Mouse (Mus musculus): ENCODE data around the gene Lrr1.
"Not testable (repeated sequence)": the region's sequence is repeated elsewhere in the genome, so short reads cannot be mapped to it uniquely, and the experiment has no call there.

DNA sequence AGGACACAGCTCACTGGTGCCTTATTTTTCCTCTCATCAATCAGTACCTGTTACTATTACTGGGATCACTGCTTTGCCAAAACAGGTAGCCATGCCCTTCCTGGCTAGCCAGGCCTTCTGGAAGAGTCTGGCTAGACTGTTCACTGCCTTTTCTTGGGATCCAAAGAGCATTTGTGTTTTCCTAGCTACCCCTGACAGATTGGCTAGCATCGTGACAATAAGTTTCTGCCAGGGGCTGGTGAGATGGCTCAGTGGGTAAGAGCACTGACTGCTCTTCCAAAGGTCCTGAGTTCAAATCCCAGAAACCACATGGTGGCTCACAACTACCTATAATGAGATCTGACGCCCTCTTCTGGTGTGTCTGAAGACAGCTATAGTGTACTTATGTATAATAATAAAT is 7.9 kb upstream of the Lrr1 start:
- TF ChIP-seq CTCF (IDR thresholded peaks at IDR 0.05 in 2 of 3, conservative IDR thresholded peaks at IDR 0.05 in 1 of 3; ENCODE audit: control insufficient read depth in 1 of 3, insufficient read depth in 1 of 3, low read depth in 2 of 3, low read length in 3 of 3, poor library complexity in 1 of 3, severe bottlenecking in 1 of 3); GABPA (IDR thresholded peaks at IDR 0.05; ENCODE audit: low read depth, low read length): not testable (repeated sequence)
- TF ChIP-seq TBP (IDR thresholded peaks at IDR 0.05; ENCODE audit: low read depth, low read length): peak; percentile 86
